Mouse (Mus musculus) erythroblast, embryonic 14.5 days (primary cell): Measurements from ENCODE around the gene Shkbp1.

Source experiments
- GATA1 ChIP-seq: IDR thresholded peaks from 2 replicates; pipeline ENCODE4 v1.6.1; 2012; ENCODE audit warnings: low read length, inconsistent platforms, mixed read lengths
- TAL1 ChIP-seq: IDR thresholded peaks from 3 replicates; pipeline ENCODE4 v1.6.1; 2012; ENCODE audit warnings: low read length, inconsistent platforms, mixed read lengths

- TF ChIP-seq TAL1 (no peak), GATA1 (no peak)
These were observed 10.4 kb downstream of the Shkbp1 start for GRCm38 (mm10) chr7:27345444-27345843.
